Mouse (Mus musculus) heart, postnatal 0 days (tissue): ENCODE data around the gene Adnp. TPM values are rescaled to one million over a fixed set of nuclear protein-coding genes. Genes with fewer than 3 reads are reported as not detected.

Source experiments
- ATAC-seq: fragments of 200-750 bp; cut with Nextera tagmentation; 2 replicates; pipeline ENCODE4 v1.8.0; 2017; ENCODE audit warnings: low read depth, moderate number of reproducible peaks, moderate library complexity; ENCODE audit not compliant: insufficient read depth
- DNase-seq: peaks from one replicate; pipeline ENCODE4 v3.0.0-alpha.2; 2016; ENCODE audit warnings: low spot score
- H3K27ac ChIP-seq: fragments of 300-500 bp; sonication (generic); 2 replicates; pipeline ENCODE4 v1.5.1; 2014; ENCODE audit warnings: low read depth, mild to moderate bottlenecking
- H3K27me3 ChIP-seq: fragments of 300-500 bp; sonication (generic); 2 replicates; pipeline ENCODE4 v1.6.1; 2014; ENCODE audit warnings: low read length, mixed read lengths; ENCODE audit not compliant: control insufficient read depth, insufficient read depth
- H3K36me3 ChIP-seq: fragments of 300-500 bp; sonication (generic); replicated peaks from 2 replicates; pipeline ENCODE4 v1.6.1; 2014; ENCODE audit warnings: low read length, mixed read lengths; ENCODE audit not compliant: control insufficient read depth, insufficient read depth
- H3K4me1 ChIP-seq: fragments of 300-500 bp; sonication (generic); 2 replicates; pipeline ENCODE4 v1.6.1; 2014; ENCODE audit warnings: antibody characterized with exemption; ENCODE audit not compliant: control insufficient read depth, insufficient read depth
- H3K4me2 ChIP-seq: fragments of 300-500 bp; sonication (generic); 2 replicates; pipeline ENCODE4 v1.6.1; 2014; ENCODE audit warnings: low read depth, mild to moderate bottlenecking, low read length, moderate library complexity
- H3K4me3 ChIP-seq: fragments of 300-500 bp; sonication (generic); 2 replicates; pipeline ENCODE4 v1.5.1; 2014; ENCODE audit warnings: low read depth, low read length
- H3K9ac ChIP-seq: fragments of 300-500 bp; sonication (generic); replicated peaks from 2 replicates; pipeline ENCODE4 v1.6.1; 2014; ENCODE audit warnings: low read depth, low read length, mixed read lengths
- H3K9me3 ChIP-seq: fragments of 300-500 bp; sonication (generic); replicated peaks from 2 replicates; pipeline ENCODE4 v1.6.1; 2016; ENCODE audit warnings: low read length; ENCODE audit not compliant: control insufficient read depth
- CTCF ChIP-seq: IDR thresholded peaks from 2 replicates; pipeline ENCODE4 v1.5.1; 2016; ENCODE audit warnings: antibody characterized with exemption, control low read depth, low read depth
- EP300 ChIP-seq: IDR thresholded peaks from 2 replicates; pipeline ENCODE4 v1.6.1; 2016; ENCODE audit warnings: antibody characterized with exemption, low read depth
- WGBS: fragments of 180-500 bp; shearing (Covaris S2); extraction: QIAGEN DNeasy Blood & Tissue Kit; methylation state at CpG from one replicate; pipeline ENCODE4 v1.1.7; 2014; 5-methylcytosine and 5-hydroxymethylcytosine counted together
- polyA plus RNA-seq: library from polyadenylated mRNA; unstranded; fragments of >200 nt; fragmentation: Nextera tagmentation; extraction: Ambion mirVana; gene quantifications from 2 replicates; pipeline ENCODE4 v1.2.1, GENCODE M21; 2015
- total RNA-seq: library from RNA; depleted of rRNA; stranded (reverse); fragments of >200 nt; gene quantifications from 2 replicates; pipeline ENCODE4 v1.2.3, GENCODE M21; 2014; ENCODE audit warnings: low replicate concordance

The Adnp gene
- total and polyA plus RNA-seq, 2 experiments from 2014 or later, result 2.4 to 28.2 TPM

GRCm38 (mm10) chr2:168193685-168194084, 13.2 kb downstream of the Adnp start:
- Histone ChIP-seq H3K4me1 (peaks cover 40% of the 10 kb centered on the region), H3K27me3 (no peaks in the 10 kb centered on the region), H3K9me3 (no peaks in the 10 kb centered on the region), H3K4me3 (no peak overlapping the region), H3K4me2 (no peak overlapping the region), H3K9ac (no peak overlapping the region), H3K27ac (no peak overlapping the region), H3K36me3 (peaks cover 10% of the 10 kb centered on the region; the same call in 1 of the 2 replicates)
- 47% methylated on average over 2 of the region's 2 CpGs for WGBS
- ATAC-seq (no peak), DNase-seq (no peak)
- TF ChIP-seq CTCF (no peak), EP300 (no peak)

- Histone ChIP-seq H3K9ac (no peak overlapping the region), H3K27ac (no peak overlapping the region), H3K27me3 (no peaks in the 10 kb centered on the region), H3K4me2 (no peak overlapping the region), H3K9me3 (no peaks in the 10 kb centered on the region), H3K36me3 (peaks cover 12% of the 10 kb centered on the region), H3K4me3 (no peak overlapping the region), H3K4me1 (peaks cover 41% of the 10 kb centered on the region)
- DNase-seq, result no peak
- no peak for ATAC-seq
- 85% methylated on average over 2 of the region's 2 CpGs for WGBS
- TF ChIP-seq CTCF (no peak), EP300 (no peak)
Measured at GRCm38 (mm10) chr2:168191856-168192255, 15.1 kb downstream of the Adnp start.

- Histone ChIP-seq H3K4me1 (no peaks in the 10 kb centered on the region), H3K27ac (no peak overlapping the region), H3K9me3 (no peaks in the 10 kb centered on the region), H3K4me2 (no peak overlapping the region), H3K27me3 (no peaks in the 10 kb centered on the region), H3K4me3 (no peak overlapping the region), H3K9ac (no peak overlapping the region), H3K36me3 (peaks cover 16% of the 10 kb centered on the region; the same call in 1 of the 2 replicates)
- DNase-seq (no peak), ATAC-seq (no peak)
- TF ChIP-seq EP300 (no peak), CTCF (no peak)
- 63% methylated on average over 7 of the region's 7 CpGs for WGBS
Measured at GRCm38 (mm10) chr2:168175946-168176345, 31.0 kb downstream of the Adnp start.

GRCm38 (mm10) chr2:168170167-168170685, 36.7 kb downstream of the Adnp start:
- TF ChIP-seq EP300 (no peak), CTCF (no peak)
- peak; percentile 97 for ATAC-seq
- 5% methylated on average over 13 of the region's 13 CpGs for WGBS
- no peaks in the 10 kb centered on the region for H3K27me3 ChIP-seq
- H3K4me1 ChIP-seq, result peaks cover 19% of the 10 kb centered on the region
- peak overlapping the region; percentile 75 for H3K27ac ChIP-seq
- peak; percentile 85 for DNase-seq
- peak overlapping the region; percentile 44 for H3K4me3 ChIP-seq
- peak overlapping the region; percentile 65 for H3K4me2 ChIP-seq
- H3K9me3 ChIP-seq, result no peaks in the 10 kb centered on the region
- peak overlapping the region; percentile 42; the same call in 1 of the 2 replicates for H3K9ac ChIP-seq
- no peaks in the 10 kb centered on the region; the same call in 1 of the 2 replicates for H3K36me3 ChIP-seq

- Histone ChIP-seq H3K27me3 (no peaks in the 10 kb centered on the region), H3K4me3 (peak overlapping the region; percentile 44), H3K4me1 (peaks cover 19% of the 10 kb centered on the region), H3K27ac (peak overlapping the region; percentile 75), H3K9ac (peak overlapping the region; percentile 42; the same call in 1 of the 2 replicates), H3K4me2 (peak overlapping the region; percentile 65), H3K36me3 (no peaks in the 10 kb centered on the region), H3K9me3 (no peaks in the 10 kb centered on the region)
- ATAC-seq (peak; percentile 16; the same call in 1 of the 2 replicates), DNase-seq (no peak)
- no peak for TF ChIP-seq EP300
- no peak for TF ChIP-seq CTCF
- WGBS, result 7% methylated on average over 9 of the region's 9 CpGs
Measured at GRCm38 (mm10) chr2:168169800-168170113, 37.2 kb downstream of the Adnp start.
